Mouse (Mus musculus) kidney, postnatal 4 days (tissue): ENCODE data around the gene Ech1.

Experiments
- DNase-seq, 2 experiments: peaks; one replicate each; pipeline ENCODE4 v3.0.0; 2021; ENCODE audit warnings: mixed read lengths in 2 of 2

Ech1 gene

DNA sequence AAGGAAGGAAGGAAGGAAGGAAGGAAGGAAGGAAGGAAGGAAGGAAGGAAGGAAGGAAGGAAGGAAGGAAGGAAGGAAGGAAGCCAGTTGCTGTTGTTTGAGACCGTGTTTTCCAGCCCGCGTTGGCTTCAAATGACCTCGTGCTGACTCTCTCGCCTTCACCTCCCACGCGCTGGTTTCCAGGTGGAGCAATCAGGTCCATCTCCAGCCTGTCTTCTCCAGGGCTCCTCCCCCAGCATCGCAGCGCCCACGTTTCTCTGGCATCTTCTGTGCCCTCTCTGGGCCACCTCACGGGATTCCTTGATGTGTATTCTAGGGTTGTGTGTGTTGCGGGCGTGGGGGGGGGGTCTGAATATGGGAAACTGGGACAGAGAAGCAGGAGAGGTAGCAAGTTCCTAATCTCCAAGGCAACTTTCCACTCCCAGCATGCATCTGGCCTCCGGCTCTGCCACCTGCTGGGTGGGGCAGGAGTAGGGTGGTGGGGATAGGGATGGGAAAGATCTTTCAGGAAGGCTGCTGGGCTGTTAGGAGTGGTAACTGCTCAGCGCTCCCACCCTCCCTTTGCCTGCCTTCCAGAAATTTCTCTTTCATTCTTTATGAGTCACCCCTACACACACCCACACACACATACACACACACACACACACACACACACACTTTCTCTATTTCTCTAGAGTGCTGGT lies 37.9 kb downstream of the Ech1 start:
- peak; percentile 27 to 41 for DNase-seq

DNA sequence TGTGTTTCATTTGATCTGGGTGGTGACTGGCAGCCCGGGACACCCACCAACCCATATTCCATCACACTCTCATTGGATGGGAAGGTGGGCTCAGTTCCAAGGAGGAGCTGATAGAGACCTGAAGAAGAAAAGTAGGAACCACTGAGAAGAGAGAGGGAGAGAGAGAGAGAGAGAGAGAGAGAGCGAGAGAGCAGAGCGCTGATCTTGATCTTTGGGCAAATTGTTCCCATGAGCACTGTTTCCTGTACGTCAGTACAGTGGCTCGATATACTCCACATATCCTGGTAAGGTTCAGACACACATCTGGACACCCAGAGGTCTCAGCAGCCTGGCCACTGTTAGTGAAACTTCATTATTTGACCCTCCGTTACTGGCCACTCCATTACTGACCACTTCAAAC lies 38.5 kb downstream of the Ech1 start, which contains the start of gene Lgals7:
Lgals7 (plus strand) TSS at position 314 of the 400 bp plus-strand sequence.
- DNase-seq, result no peak

DNA sequence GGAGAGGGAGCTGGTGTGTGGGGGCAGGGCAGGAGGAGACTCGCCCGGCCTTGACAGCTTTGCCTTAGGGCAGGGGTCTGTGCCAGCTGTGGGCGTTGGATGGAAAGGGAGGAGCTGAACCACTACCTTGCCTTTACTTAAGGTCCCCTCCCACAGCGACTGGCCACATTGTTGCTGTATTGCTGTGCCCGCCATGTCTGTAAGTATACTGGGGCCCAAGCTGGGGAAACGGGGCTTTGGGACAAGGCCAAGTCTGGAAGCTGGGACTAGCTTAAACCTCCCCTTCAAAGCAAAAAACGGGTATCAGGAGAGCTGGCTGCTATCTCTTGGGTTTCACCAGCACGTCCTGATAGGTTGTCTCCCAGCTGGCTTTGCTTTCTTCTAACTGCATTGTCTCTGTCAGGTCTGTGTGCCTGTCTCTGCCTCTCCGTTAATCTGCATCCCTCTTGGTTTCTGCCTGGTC lies 39.3 kb downstream of the Ech1 start:
- DNase-seq, result peak in 1 of 2 experiments; percentile 38

- peak; percentile 85 to 92 for DNase-seq
Observed at GRCm38 (mm10) chr7:28865481-28866300, 40.7 kb downstream of the Ech1 start.

DNA sequence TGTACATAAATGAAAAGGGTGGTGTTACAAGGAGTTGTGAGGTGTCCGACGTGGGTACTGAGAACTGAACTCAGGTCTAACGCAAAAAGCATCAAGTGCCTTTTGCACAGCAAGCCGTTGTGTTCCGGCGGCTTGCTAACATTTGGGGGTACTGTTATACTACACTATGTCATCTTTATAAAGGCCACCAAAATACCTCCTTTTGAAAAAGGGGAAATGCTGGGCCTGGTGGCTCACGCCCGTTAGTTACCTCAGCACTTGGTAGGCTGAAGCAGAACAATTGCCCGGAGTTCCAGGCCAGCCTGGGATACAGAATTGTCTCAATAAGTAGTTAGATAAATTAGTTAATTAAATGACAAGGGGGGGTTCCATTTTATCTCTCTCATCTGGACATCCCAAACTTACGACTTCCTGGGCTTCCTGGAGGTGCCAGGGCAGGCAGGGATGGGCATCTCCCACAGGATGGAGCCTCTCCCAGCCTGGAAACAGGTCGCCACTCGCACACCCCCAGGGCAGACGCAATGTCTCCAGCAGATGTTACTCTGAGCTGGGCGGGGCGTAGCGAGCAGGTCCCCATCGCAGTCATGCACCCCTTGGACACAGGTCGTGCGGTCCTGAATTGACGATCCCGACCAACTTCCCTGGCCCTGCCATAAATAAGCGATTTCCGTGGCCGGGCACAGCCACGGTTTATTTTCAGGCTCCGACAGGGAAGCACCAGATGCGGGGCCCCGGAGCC lies 41.9 kb downstream of the Ech1 start:
- DNase-seq, result no peak

DNA sequence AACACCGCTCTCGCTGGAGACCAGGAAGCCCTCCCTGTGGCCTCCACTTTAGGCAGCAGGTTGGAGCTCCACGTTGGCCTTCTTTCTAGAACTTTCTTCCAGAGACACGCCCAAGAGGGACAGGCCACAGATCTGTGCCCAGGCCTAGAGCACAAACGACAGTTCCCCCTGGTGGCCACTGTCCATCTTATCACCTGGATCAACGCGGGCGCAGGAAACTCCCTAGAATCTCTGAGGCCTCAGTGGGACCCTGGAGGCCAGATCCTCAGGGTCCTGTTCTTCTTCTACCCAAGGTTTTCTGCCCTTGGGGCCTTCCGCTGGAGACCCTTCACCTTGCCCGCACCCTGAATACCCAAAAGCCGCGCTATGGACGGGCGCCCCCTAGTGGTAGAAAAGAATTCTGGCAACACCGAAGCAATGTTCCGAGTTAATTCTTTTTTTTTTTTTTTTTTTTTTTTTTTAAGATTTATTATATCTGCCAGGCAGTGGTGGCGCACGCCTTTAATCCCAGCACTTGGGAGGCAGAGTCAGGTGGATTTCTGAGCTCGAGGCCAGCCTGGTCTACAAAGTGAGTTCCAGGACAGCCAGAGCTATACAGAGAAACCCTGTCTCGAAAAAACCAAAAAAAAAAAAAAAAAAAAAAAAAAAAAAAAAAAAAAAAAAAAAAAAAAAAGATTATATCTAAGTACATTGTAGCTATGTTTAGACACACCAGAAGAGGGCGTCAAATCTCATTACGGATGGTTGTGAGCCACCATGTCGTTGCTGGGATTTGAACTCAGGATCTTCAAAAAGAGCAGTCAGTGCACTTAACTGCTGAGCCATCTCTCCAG lies 42.7 kb downstream of the Ech1 start:
- peak; percentile 82 to 87 for DNase-seq

GRCm38 (mm10) chr7:28870901-28871664 lies 46.1 kb downstream of the Ech1 start:
- DNase-seq, result no peak

DNA sequence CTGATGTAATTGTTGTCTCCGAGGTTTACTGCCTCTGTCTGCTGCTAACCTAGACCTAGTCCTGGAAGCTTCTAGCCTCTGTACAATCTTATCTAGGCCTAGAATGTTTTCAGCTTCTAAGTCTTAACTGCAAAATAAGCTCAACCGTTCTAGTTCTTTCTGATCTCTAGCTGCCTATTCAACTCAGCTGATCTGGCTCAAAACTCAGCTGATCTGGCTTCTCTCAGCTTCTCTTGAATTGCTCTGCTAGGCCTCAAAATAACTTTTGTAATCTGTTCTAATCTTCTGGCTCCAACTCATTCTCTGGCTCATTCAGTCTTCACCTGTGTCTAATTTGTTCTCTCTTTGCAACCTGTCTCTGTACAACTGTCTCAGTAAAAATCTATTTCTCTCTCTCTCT lies 49.5 kb downstream of the Ech1 start:
- DNase-seq, result no peak

- DNase-seq, result no peak
Observed at GRCm38 (mm10) chr7:28876099-28876498, 51.1 kb downstream of the Ech1 start.

GRCm38 (mm10) chr7:28877155-28877554 lies 52.1 kb downstream of the Ech1 start:
- no peak for DNase-seq

GRCm38 (mm10) chr7:28877856-28878255 lies 52.8 kb downstream of the Ech1 start:
- no peak for DNase-seq

GRCm38 (mm10) chr7:28879606-28880005 lies 54.6 kb downstream of the Ech1 start:
- DNase-seq, result no peak

GRCm38 (mm10) chr7:28880554-28880953 lies 55.5 kb downstream of the Ech1 start:
- no peak for DNase-seq

DNA sequence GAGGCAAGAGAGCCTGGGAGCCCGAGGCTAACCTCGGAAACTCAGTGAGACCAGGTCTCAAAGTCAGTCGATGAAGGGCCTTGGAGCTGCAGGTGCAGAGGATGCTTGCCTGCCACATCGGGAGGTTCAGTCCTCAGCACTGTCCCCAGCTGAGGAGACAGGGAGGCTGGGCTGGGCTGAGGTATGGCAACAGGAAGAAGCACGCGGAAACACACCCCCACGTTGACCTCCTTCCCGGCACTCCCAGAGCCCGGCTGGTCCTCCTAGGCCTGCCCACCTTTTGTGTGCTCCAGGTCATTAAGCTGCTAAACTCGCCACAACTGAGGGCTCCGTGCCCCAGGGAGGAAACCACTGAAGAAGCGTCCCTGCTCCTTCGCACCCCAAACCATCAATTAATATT lies 56.2 kb downstream of the Ech1 start, which contains the start of gene Capn12:
Capn12 (plus strand) TSS at position 224 of the 400 bp plus-strand sequence.
- DNase-seq, result peak in 1 of 2 experiments; percentile 40
